Mouse (Mus musculus): Measurements from ENCODE around the gene Hist1h3d. TPM values are rescaled to one million over a fixed set of nuclear protein-coding genes. Genes with fewer than 3 reads are reported as not detected.
"Not testable (repeated sequence)": the region's sequence is repeated elsewhere in the genome, so short reads cannot be mapped to it uniquely, and the experiment has no call there.

Gene Hist1h3d
- total RNA-seq, 1 experiment from 2014 or later, result 2.1 TPM

GRCm38 (mm10) chr13:23539821-23540220, 35.7 kb upstream of the Hist1h3d start:
- ATAC-seq (replicated peaks; ENCODE audit: insufficient number of reproducible peaks, low FRiP score, low TSS enrichment, poor library complexity, severe bottlenecking), result not testable (repeated sequence)

DNA sequence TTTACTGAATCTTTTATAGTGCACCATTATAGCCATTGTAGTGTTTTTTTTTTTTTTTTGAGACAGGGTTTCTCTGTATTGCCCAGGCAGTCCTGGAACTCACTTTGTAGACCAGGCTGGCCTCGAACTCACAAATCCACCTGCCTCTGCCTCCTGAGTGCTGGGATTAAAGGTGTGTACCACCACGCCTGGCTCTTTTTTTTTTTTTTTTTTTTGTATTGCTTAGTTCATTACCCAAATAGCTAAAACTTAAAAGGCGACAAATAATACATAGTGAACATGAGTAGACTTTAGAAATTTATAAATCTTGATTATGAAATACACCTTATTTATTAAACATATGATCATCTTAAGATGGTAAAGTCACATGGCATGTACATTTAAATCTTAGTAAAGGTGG, 34.1 kb upstream of the Hist1h3d start:
- no peak for ATAC-seq (replicated peaks; ENCODE audit: insufficient number of reproducible peaks, low FRiP score, low TSS enrichment, poor library complexity, severe bottlenecking)

- ATAC-seq (replicated peaks; ENCODE audit: insufficient number of reproducible peaks, low FRiP score, low TSS enrichment, poor library complexity, severe bottlenecking), result not testable (repeated sequence)
Measured at GRCm38 (mm10) chr13:23542225-23542980, 33.2 kb upstream of the Hist1h3d start.

GRCm38 (mm10) chr13:23542999-23543607, 32.5 kb upstream of the Hist1h3d start, which contains the start of gene Hist1h2bh:
Gene Hist1h2bh, minus strand, starts transcription at chr13:23543392.
- ATAC-seq (replicated peaks; ENCODE audit: insufficient number of reproducible peaks, low FRiP score, low TSS enrichment, poor library complexity, severe bottlenecking), result peak; percentile 98

- peak; percentile 92 for ATAC-seq (replicated peaks; ENCODE audit: insufficient number of reproducible peaks, low FRiP score, low TSS enrichment, poor library complexity, severe bottlenecking)
Measured at GRCm38 (mm10) chr13:23543965-23544786, 31.4 kb upstream of the Hist1h3d start, which contains the start of gene Hist1h3f. Gene Hist1h3f, plus strand, starts transcription at chr13:23544052.

DNA sequence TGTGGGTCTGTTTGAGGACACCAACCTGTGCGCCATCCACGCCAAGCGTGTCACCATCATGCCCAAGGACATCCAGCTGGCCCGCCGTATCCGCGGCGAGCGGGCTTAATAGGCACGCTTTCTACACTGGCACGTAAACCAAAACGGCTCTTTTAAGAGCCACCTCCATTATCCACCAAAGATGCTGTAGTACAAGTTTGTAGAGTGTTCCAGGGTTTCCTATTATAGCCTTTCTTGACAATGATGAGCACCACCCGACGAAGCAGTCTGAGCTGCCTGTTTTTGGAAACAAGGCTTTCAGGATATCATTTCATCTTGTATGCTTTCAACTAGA, 30.8 kb upstream of the Hist1h3d start:
- not testable (repeated sequence) for ATAC-seq (replicated peaks; ENCODE audit: insufficient number of reproducible peaks, low FRiP score, low TSS enrichment, poor library complexity, severe bottlenecking)

GRCm38 (mm10) chr13:23546694-23547093, 28.9 kb upstream of the Hist1h3d start:
- ATAC-seq (replicated peaks; ENCODE audit: insufficient number of reproducible peaks, low FRiP score, low TSS enrichment, poor library complexity, severe bottlenecking), result no peak

GRCm38 (mm10) chr13:23550761-23551145, 24.8 kb upstream of the Hist1h3d start:
- ATAC-seq (replicated peaks; ENCODE audit: insufficient number of reproducible peaks, low FRiP score, low TSS enrichment, poor library complexity, severe bottlenecking), result no peak

DNA sequence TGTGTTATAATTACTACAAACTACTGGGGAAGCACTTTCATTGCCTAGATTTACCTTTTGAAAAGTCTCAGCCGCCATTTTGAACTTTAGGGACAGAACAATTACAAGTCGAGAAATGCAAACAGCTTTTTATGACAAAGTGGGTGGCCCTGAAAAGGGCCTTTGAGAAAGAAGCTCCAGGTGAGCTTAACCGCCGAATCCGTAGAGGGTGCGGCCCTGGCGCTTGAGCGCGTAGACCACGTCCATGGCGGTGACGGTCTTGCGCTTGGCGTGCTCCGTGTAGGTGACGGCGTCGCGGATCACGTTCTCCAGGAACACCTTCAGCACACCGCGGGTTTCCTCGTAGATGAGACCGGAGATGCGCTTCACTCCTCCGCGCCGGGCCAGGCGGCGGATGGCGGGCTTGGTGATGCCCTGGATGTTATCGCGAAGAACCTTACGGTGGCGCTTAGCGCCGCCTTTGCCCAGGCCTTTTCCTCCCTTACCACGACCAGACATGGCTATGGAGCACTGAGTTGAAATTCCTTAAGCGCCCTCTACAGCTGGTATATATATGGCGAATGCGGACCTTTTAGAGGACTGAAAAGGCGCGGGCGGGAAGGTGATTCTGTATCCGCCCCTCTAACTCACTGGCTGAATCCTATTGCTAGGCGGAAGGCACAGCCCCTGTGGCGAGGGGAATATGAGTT, 24.3 kb upstream of the Hist1h3d start, which contains the start of gene Hist1h4f:
Gene Hist1h4f (minus strand): TSS at position 503 of the 689 bp plus-strand sequence.
- peak; percentile 88 for ATAC-seq (replicated peaks; ENCODE audit: insufficient number of reproducible peaks, low FRiP score, low TSS enrichment, poor library complexity, severe bottlenecking)

DNA sequence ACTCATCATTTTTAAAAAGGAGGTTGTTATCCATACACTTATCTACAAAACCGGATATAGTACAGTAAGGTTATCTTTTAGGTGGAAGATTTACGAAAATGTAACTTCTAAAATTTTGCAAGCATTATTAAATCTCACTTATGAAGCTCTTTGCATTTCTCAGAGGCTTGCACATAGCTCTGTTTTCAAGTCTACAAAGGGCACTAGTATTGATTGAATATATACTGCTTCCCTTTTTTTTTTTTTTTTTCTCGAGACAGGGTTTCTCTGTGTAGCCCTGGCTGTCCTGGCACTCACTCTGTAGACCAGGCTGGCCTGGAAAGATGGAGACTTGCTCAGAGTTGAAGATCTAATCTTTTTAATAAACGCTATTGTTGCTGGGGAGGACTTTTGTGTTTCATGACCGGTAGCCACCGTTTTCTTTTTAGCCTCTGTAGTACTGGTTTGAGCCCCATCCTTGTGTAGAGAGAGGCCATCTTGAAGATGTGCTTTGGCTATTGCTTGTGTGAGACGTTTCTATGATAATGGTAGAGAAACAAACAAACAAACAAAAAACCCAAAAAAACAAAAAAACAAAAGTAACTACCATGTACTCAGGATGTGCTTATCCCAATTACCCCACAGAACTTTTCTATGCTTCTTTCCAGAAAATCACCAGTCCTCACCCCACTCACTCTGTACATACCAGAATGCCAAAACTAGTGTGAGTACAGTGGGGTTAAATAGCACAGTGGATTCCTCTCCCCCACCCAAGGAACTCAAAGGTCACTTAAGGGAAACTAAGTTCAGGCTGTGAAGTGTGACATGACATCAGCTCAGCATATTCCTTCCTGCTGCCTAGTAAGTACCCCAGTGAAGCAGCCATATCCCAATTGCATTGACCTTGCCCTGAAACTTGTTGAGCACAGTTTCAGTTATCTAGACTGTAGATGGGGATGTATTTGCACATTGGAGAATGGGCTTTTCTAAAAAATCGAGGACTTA, 23.3 kb upstream of the Hist1h3d start:
- ATAC-seq (replicated peaks; ENCODE audit: insufficient number of reproducible peaks, low FRiP score, low TSS enrichment, poor library complexity, severe bottlenecking), result no peak

- ATAC-seq (replicated peaks; ENCODE audit: insufficient number of reproducible peaks, low FRiP score, low TSS enrichment, poor library complexity, severe bottlenecking), result no peak
Measured at GRCm38 (mm10) chr13:23552962-23553361, 22.6 kb upstream of the Hist1h3d start, which contains the start of gene Hist1h1d. Gene Hist1h1d, plus strand, starts transcription at chr13:23553262.

DNA sequence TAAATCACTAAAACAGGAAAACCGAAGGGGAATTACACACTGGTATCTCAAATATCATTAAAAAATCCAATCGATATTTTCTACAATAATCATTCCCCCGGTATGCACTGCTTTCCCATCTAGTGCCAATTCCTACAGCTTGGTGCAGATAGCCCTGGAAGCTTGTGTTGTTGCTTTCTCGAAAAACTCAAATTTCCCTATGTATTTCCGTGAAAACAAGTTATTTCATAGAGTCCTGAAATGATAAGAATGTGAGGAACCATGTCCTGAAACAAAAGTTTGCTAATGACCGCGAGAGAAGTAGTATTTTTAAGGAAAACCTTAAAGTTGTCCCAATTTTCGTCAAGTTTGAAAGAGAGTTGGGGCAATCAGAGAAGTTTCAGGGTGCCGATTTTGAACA, 21.2 kb upstream of the Hist1h3d start:
- ATAC-seq (replicated peaks; ENCODE audit: insufficient number of reproducible peaks, low FRiP score, low TSS enrichment, poor library complexity, severe bottlenecking), result no peak

GRCm38 (mm10) chr13:23554925-23555838, 20.4 kb upstream of the Hist1h3d start:
- peak; percentile 71 for ATAC-seq (replicated peaks; ENCODE audit: insufficient number of reproducible peaks, low FRiP score, low TSS enrichment, poor library complexity, severe bottlenecking)

GRCm38 (mm10) chr13:23555839-23556416, 19.6 kb upstream of the Hist1h3d start:
- peak; percentile 67 for ATAC-seq (replicated peaks; ENCODE audit: insufficient number of reproducible peaks, low FRiP score, low TSS enrichment, poor library complexity, severe bottlenecking)

GRCm38 (mm10) chr13:23556906-23557305, 18.7 kb upstream of the Hist1h3d start:
- no peak for ATAC-seq (replicated peaks; ENCODE audit: insufficient number of reproducible peaks, low FRiP score, low TSS enrichment, poor library complexity, severe bottlenecking)

DNA sequence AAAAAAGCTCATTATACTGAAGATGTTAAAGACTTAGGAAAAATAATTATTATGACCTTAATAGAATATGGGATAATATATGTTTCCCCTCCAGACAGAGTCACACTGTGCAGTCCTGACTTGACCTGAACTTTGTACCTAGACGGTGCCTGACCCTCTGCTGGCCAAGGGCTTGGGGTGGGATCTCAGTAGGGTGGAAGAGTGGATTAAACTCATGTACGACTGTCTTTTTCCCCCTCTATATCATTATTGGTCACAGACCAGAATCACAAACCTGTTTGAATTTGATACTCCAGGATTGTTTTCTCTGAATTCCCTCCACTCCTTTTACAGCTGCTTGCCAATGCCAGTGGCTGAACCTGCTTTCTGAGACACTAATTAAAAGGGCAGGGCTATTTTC, 14.9 kb upstream of the Hist1h3d start:
- not testable (repeated sequence) for ATAC-seq (replicated peaks; ENCODE audit: insufficient number of reproducible peaks, low FRiP score, low TSS enrichment, poor library complexity, severe bottlenecking)

All from monocyte, adult 5-6 weeks (primary cell).